Mouse (Mus musculus): ENCODE measurements around the gene Zfp628. TPM values are rescaled to one million over a fixed set of nuclear protein-coding genes. Genes with fewer than 3 reads are reported as not detected.

Zfp628 gene
- polyA plus RNA-seq, 1 experiment: 21.7 TPM

GRCm38 (mm10) chr7:4918681-4919080, 3.7 kb downstream of the Zfp628 start:
- TF ChIP-seq POLR2A (IDR thresholded peaks at IDR 0.05; ENCODE audit: borderline replicate concordance, extremely low read depth, insufficient read depth, insufficient read length, poor library complexity, severe bottlenecking): no peak
- no peak for TF ChIP-seq CTCF (IDR thresholded peaks at IDR 0.05; ENCODE audit: borderline replicate concordance, extremely low read depth, insufficient read depth, insufficient read length)
- DNase-seq (ENCODE audit: low read depth): no peak

- TF ChIP-seq CTCF (IDR thresholded peaks at IDR 0.05; ENCODE audit: borderline replicate concordance, extremely low read depth, insufficient read depth, insufficient read length) (no peak), POLR2A (IDR thresholded peaks at IDR 0.05; ENCODE audit: borderline replicate concordance, extremely low read depth, insufficient read depth, insufficient read length, poor library complexity, severe bottlenecking) (no peak)
- no peak for DNase-seq (ENCODE audit: low read depth)
These were observed 4.1 kb downstream of the Zfp628 start for GRCm38 (mm10) chr7:4919096-4919495.

- no peak for TF ChIP-seq CTCF (IDR thresholded peaks at IDR 0.05; ENCODE audit: borderline replicate concordance, extremely low read depth, insufficient read depth, insufficient read length)
- TF ChIP-seq POLR2A (IDR thresholded peaks at IDR 0.05; ENCODE audit: borderline replicate concordance, extremely low read depth, insufficient read depth, insufficient read length, poor library complexity, severe bottlenecking): no peak
- DNase-seq (ENCODE audit: low read depth): no peak
These were observed 5.0 kb downstream of the Zfp628 start for GRCm38 (mm10) chr7:4919971-4920370.

DNA sequence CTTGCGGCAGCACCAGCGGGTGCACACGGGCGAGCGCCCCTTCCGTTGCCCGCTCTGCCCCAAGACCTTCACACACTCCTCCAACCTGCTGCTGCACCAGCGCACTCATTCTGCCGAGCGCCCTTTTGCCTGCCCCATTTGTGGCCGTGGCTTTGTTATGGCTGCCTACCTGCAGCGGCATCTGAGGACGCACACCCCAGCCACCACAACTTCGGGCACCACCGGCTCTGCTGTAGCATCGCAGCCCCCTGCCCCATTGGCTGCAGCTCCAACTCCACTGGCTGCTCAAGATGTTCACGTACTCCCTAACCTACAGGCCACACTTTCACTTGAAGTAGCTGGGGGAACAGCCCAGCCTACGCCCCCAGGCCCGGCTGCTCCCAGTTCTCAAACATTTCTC, 5.5 kb downstream of the Zfp628 start:
- TF ChIP-seq POLR2A (IDR thresholded peaks at IDR 0.05; ENCODE audit: borderline replicate concordance, extremely low read depth, insufficient read depth, insufficient read length, poor library complexity, severe bottlenecking): no peak
- TF ChIP-seq CTCF (IDR thresholded peaks at IDR 0.05; ENCODE audit: borderline replicate concordance, extremely low read depth, insufficient read depth, insufficient read length): no peak

GRCm38 (mm10) chr7:4920976-4921823, 6.2 kb downstream of the Zfp628 start:
- no peak for DNase-seq (ENCODE audit: low read depth)
- TF ChIP-seq POLR2A (IDR thresholded peaks at IDR 0.05; ENCODE audit: borderline replicate concordance, extremely low read depth, insufficient read depth, insufficient read length, poor library complexity, severe bottlenecking): no peak
- no peak for TF ChIP-seq CTCF (IDR thresholded peaks at IDR 0.05; ENCODE audit: borderline replicate concordance, extremely low read depth, insufficient read depth, insufficient read length)

More for the DNA sequence above, 5.5 kb downstream of the Zfp628 start:
- DNase-seq (ENCODE audit: low read depth): no peak

DNA sequence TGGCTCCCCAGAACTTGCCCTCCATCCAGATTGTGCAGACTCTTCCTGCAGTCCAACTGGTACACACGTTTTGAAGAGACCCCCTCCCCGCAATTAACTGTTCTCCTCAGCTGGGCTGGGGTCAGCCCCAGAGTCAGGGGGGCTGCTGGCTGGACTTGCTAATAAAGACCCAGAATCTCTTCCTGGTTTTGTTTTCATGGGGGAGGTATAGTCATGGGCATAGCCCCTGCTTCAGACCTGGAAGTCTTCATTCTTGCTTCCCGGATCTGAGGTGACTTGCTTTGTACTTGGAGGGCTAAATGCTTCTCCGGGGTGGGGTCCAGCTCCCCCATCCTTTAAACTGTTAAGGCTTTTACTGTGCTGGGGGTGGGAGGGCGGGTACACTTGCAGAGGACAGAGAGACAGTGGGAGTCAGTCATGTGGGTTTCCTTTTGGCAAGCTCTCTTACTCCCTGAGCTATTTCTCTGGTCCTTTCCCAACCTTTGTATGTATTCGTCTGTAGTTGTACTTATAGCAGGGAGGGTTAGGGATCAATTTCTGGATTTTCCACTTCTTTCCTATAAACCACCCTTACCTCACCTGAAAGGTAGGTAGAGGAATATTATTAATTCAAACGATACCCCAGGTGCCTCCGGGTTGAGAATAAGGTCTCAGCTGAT, 6.9 kb downstream of the Zfp628 start, which contains the start of gene Nat14:
TSS of gene Nat14 (plus strand) at position 205 of the 659 bp plus-strand sequence.
- DNase-seq (ENCODE audit: low read depth): no peak
- TF ChIP-seq CTCF (IDR thresholded peaks at IDR 0.05; ENCODE audit: borderline replicate concordance, extremely low read depth, insufficient read depth, insufficient read length) (no peak), POLR2A (IDR thresholded peaks at IDR 0.05; ENCODE audit: borderline replicate concordance, extremely low read depth, insufficient read depth, insufficient read length, poor library complexity, severe bottlenecking) (no peak)

DNA sequence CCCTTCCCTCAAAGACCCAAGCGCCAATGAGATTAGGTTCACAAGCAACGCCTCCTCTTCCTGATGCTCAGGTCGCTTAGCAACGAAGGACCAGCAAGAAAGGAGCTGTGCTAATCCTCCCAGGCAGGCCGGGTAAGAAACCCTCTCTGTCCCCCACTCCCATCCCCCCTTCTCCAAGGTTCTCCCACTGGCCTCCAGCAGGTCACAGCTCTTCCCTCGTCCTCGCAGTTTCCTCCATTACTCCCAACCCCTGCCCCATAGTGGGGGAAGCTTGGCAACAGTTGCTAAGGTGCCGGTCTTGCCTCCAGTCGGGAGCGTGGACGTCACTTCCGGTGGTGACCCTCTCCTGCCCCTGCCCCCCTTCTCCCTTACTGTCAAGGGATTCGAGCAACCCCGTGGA, 7.5 kb downstream of the Zfp628 start:
- TF ChIP-seq POLR2A (IDR thresholded peaks at IDR 0.05; ENCODE audit: borderline replicate concordance, extremely low read depth, insufficient read depth, insufficient read length, poor library complexity, severe bottlenecking): 0 out of 2 replicates have a peak, but pooled peaks have one; percentile 25
- TF ChIP-seq CTCF (IDR thresholded peaks at IDR 0.05; ENCODE audit: borderline replicate concordance, extremely low read depth, insufficient read depth, insufficient read length): no peak
- DNase-seq (ENCODE audit: low read depth): peak; percentile 98

- peak; percentile 97 for DNase-seq (ENCODE audit: low read depth)
- no peak for TF ChIP-seq POLR2A (IDR thresholded peaks at IDR 0.05; ENCODE audit: borderline replicate concordance, extremely low read depth, insufficient read depth, insufficient read length, poor library complexity, severe bottlenecking)
- peak; percentile 51; the same call in 1 of the 2 replicates for TF ChIP-seq CTCF (IDR thresholded peaks at IDR 0.05; ENCODE audit: borderline replicate concordance, extremely low read depth, insufficient read depth, insufficient read length)
These were observed 8.0 kb downstream of the Zfp628 start for GRCm38 (mm10) chr7:4922931-4923565.

- peak; percentile 40; the same call in 1 of the 2 replicates for TF ChIP-seq CTCF (IDR thresholded peaks at IDR 0.05; ENCODE audit: borderline replicate concordance, extremely low read depth, insufficient read depth, insufficient read length)
- TF ChIP-seq POLR2A (IDR thresholded peaks at IDR 0.05; ENCODE audit: borderline replicate concordance, extremely low read depth, insufficient read depth, insufficient read length, poor library complexity, severe bottlenecking): no peak
- DNase-seq (ENCODE audit: low read depth): peak; percentile 63
These were observed 8.8 kb downstream of the Zfp628 start for GRCm38 (mm10) chr7:4923586-4924364.

DNA sequence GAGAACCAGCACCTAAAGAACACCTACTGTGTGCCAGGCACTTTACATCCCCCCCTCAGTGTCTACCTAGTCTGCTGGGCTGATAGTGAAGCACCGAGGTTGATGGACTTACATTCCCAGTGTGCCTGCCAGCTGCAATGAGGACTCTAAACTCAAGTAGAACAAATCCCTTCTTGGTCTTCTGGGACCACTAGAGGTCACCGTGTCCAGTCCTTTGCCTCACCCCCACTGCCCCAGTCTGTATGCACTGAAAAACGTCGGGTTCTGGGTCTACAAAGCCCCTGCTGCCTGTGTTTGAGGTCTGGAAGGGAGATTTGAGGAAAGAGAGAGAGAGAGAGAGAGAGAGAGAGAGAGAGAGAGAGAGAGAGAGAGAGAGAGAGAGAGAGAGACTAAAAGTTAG, 9.5 kb downstream of the Zfp628 start:
- TF ChIP-seq CTCF (IDR thresholded peaks at IDR 0.05; ENCODE audit: borderline replicate concordance, extremely low read depth, insufficient read depth, insufficient read length) (no peak), POLR2A (IDR thresholded peaks at IDR 0.05; ENCODE audit: borderline replicate concordance, extremely low read depth, insufficient read depth, insufficient read length, poor library complexity, severe bottlenecking) (no peak)
- peak; percentile 50 for DNase-seq (ENCODE audit: low read depth)

All from brain, embryonic 14.5 days (tissue).